Mouse (Mus musculus): ENCODE data around the gene Bub3. TPM values are rescaled to one million over a fixed set of nuclear protein-coding genes. Genes with fewer than 3 reads are reported as not detected.
A peak's percentile ranks its signal among the peaks of the same experiment; 100 is the strongest.

Bub3 gene
- 10 to 100 TPM; 85.6 to 86.3 TPM for total RNA-seq (2021)
- long read RNA-seq, experiment 1, transcript Bub3-201 (8 exons, 2,218 nt), result major isoform, 135 of 145 reads
- long read RNA-seq, experiment 1, partial matches to known transcripts, result 7 of 145 reads
- long read RNA-seq, experiment 1, other reads (novel, unspliced or antisense), result 3 of 145 reads
- long read RNA-seq, experiment 2, transcript Bub3-201 (8 exons, 2,218 nt), result major isoform, 200 of 228 reads
- long read RNA-seq, experiment 2, partial matches to known transcripts, result 9 of 228 reads
- long read RNA-seq, experiment 2, other reads (novel, unspliced or antisense), result 18 of 228 reads

DNA sequence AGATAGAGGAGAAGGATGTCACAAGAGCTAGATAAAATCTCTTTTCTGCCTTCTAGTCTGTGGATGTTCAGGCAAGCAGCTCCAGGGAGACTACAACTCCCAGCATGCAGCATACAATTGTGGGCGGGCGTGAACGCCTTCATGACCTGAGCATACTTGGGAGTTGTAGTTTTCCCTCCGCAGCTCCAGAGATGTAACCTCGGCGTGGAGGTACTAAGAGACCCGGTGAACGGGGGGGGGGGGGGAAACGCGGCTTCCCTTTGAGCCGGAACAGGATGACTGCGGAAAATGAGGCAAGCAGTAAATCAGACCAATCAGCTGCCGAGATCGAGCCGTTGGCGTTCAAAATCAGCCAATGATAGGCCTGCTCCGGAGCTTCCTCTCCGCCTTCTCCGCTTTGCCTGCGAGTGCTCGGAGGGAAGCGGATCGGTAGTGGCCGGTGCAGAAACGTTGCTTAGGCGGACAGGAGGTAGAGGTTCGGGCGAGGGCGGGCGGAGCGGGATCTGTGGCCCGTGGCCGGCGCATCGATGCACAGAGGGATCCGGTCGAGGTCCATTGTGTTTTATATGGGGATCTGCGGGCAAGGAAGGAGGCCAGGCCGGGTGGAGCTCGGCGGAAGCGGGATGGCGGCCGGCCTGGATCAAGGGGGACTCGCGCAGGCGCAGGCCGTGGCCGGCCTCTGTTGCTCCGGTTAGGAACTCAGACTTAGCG lies at the start of gene Bub3:
TSS of gene Bub3 (plus strand) at position 237 of the 711 bp plus-strand sequence.
- peak; percentile 70 to 80 for DNase-seq (ENCODE audit: low spot score in 2 of 2)

DNA sequence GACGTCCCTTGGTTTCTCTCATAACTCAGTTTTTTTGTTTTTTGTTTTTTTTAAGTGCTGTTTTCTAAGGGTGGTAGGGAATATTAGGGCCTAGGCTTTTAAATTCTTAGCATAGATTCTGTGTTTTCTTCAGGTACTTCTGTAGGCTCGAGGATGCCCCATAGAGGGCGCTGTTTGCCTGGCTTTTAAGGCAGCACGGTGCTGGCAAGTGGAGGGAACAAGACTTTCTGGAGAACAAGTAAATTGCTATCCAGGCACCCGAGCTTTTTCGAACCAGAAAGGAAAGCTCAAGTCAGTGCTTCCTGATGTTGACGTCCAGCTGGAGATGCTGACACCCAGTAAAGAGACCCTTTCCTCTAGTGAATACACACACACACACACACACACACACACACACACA lies 20.0 kb upstream of the Bub3 start:
- DNase-seq (ENCODE audit: low spot score in 2 of 2), result peak; percentile 67 to 78

DNA sequence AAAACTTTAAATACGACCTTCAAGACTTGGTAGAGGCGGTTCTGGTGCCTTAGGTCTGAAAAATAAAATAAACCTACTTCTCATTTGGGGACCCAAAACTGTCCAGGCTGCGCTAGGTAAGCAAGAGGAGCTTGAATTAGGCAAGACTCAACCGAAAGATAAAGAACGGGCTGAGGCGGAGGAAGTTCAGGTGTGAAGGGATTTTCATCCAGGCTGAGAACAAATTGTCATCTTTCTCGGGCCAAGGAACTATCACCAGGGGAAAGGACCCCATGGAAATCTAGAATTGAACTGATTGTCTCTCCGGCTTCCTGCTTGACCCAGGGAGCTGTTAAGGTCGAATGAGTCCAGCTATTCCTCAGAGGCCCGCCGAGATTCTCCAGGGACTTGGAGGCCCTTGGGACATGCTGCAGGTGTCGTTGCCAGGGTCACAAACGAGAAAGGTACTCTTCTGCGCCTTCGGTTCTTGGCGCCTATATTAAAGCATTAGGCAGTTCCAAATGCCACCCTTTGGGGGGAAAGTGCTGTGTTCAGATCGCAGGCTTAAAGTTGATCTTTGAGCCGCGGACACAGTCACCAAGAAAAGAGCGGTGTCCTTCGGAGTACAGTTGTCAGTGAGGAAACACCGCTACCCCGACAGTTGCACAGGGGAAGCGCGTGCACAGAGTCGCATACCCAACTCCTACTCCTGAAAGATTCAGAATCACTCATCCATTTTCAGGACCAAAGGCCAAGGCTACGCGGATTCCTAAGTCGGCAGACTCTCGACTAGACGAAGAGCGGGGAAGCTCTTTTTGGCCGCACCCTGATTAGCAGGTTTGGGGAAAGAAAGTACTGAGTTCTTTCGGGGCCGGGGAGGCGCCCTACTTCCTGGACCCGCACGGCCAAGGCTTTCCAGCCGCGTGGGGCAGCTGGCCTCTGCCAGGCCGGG lies 18.6 kb upstream of the Bub3 start:
- no peak for DNase-seq (ENCODE audit: low spot score in 2 of 2)

DNA sequence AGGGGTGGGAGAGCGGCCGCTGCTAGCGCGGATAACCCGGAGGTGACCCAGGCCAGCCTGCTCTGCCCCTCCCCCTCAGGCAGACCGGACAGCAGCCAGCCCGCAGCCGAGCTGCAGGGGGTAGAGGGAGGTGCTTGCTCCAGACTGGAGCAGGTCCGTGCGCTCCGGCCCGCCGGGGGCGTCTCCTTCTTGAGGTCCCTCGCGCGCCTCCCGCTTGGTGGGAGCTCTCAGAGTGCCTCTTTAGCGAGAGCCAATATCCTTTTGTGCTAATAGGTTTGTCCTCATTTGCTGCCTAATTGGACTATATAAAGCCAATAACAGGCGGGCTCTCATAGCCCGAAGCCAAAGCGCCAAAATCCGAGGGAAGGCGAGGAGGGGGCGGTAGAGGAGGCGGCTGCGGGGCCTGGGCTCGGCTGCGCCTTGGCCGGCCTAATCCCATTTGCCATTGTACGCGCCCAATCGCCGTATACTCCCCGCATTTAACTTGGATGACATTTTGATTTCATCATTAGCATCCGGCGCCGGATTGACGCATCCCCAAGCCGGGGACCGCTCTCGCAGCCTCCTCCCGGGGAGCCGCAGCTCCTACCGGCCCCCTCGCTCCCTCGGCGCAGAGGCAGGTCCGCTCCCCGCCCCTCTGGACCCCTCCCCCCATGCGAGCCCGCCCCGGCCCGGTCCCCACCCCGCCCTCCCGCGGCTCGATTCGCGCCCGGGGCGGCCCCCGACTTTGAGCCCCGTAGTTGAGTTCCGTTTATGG lies 17.7 kb upstream of the Bub3 start, which contains the start of gene Hmx3:
TSS of gene Hmx3 (plus strand) at position 753 of the 757 bp plus-strand sequence.
- DNase-seq (ENCODE audit: low spot score in 2 of 2), result no peak

DNA sequence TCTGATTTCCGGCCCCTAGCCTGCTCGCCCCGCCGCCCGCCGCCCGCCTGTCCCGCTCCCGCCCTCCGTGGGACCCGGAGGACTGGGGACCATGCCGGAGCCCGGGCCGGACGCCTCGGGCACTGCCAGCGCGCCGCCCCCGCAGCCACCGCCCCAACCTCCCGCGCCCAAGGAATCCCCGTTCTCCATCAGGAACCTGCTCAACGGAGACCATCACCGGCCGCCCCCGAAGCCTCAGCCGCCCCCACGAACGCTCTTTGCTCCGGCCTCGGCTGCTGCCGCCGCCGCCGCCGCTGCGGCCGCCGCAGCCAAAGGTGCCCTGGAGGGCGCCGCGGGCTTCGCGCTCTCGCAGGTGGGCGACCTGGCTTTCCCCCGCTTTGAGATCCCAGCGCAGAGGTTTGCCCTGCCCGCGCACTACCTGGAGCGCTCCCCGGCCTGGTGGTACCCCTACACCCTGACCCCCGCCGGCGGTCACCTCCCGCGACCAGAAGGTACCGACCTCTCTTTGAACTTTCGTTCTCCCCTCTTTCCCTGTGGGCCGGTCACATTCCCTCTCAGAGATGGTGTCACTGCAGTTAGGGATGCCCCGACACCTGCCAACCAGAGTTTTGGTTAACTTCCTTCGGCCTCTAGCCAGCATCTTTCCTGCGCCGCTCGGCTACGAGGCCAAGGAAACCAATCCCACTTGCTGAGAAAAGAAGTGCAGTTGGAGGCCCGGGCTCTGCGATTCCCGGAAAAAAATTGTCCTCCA lies 17.0 kb upstream of the Bub3 start:
- DNase-seq (ENCODE audit: low spot score in 2 of 2), result no peak

DNA sequence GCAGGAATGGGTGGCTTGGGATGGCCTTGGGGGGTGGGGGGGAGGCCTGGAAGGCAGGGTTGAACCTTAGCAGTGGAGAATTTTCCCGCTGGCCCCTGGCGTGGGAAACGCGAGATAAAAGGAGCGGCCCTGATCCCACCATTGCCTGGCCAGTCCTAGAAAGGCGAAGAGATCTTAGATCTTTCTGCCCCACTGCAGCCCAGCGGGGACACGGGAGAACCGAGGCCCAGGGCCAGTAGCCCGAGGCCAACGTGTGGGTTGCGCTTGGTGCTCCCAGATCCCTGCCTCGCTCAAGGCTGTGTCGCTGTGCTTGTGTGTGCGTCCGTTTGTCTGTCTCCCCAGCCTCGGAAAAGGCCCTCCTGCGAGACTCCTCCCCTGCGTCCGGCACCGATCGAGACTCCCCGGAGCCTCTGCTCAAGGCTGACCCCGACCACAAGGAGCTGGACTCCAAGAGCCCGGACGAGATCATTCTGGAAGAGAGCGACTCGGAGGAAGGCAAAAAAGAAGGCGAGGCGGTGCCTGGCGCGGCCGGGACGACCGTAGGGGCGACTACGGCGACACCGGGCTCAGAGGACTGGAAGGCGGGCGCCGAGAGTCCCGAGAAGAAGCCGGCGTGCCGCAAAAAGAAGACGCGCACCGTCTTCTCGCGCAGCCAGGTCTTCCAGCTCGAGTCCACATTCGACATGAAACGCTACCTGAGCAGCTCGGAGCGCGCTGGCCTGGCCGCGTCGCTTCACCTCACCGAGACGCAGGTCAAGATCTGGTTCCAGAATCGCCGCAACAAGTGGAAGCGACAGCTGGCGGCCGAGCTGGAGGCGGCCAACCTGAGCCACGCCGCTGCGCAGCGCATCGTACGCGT lies 16.2 kb upstream of the Bub3 start:
- DNase-seq (ENCODE audit: low spot score in 2 of 2), result no peak

DNA sequence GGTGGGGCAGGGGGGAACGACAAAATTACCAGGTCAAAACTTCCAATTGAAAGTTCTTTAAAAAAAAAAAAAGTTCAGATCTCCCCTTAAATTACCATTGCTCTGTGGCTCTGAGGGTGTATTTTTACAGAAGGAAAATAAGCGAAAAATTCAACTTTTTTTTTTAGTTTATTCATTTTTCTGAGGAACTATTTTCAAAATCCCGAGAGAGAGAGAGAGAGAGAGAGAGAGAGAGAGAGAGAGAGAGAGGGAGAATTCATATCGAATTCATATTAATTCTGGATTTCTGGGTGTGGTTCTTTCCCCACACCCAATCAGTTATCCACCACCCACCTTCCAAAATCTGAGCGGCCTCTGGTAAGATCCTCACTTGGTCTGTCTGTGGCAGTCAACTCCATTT lies 15.2 kb upstream of the Bub3 start:
- DNase-seq (ENCODE audit: low spot score in 2 of 2), result no peak

DNA sequence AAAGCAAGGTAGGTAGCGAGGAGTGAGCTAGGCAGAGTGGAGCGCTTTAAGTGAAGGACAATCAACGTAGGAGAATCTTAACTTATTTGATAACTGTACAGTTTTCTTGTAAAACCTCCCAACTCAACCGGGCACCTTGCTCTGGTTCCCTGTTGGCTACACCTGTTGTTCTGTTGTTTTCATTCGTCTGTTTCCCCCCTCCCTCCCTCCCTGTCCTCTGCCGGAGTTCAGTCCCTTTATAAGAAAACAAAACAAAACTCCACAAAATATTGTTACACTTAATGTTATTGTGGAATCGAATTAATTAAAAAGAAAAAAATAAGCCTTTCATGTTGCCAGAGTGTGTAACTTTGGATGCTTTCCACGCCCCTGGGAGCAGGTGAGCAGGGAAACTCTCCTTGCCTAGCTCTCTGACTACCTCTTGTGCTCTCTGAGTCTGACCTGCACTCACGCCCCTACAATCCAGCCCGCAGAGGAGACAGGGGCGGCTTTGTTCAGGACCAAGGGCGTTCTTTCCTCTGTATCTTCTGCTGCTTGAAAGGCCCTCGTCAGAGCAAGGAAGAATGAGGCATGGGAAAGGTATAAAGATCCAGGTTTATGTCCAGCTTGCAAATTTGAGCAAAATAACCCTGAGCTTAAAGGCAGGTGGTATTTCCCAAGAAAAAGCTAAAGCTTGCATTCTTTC lies 14.2 kb upstream of the Bub3 start:
- DNase-seq (ENCODE audit: low spot score in 2 of 2), result no peak

DNA sequence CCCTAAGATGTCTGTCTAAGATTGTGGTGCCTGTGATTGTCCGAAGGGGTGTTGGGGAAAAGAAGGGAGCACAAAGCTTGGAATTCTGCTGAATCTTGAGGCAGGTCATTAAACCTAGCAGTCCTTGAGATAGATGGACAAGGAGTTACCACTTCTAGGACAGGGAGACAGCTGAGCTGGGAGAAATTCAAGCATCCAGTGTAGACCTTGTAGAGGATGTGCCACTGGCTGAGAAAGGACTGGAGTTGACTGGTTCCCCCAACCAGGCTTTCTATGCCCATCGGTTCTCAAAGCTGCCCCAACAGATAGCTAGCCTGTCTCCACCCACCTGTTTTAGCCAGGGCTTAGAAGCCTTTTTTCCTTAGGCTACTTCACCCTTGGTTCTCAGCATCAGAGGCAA lies 13.6 kb upstream of the Bub3 start:
- no peak for DNase-seq (ENCODE audit: low spot score in 2 of 2)

DNA sequence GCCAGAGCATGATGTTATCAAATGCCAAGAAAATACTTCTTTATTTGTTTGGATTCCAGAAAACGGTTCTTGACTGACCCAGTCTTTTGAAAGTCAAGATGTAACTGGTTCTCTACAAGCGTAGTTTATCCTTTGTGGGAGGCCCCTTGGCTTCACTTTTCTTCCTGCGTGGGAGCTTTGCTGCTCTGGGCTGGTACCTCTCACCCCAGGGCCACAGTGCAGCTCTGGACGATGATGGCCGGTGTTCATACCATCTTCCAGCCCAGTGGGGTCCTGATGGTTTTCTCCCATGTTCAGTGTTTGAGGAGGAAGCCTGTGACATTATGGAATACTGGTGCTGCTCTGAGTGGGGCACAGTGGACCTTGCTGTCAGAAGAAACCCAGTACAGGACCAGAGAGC lies 12.5 kb upstream of the Bub3 start:
- DNase-seq (ENCODE audit: low spot score in 2 of 2), result no peak

DNA sequence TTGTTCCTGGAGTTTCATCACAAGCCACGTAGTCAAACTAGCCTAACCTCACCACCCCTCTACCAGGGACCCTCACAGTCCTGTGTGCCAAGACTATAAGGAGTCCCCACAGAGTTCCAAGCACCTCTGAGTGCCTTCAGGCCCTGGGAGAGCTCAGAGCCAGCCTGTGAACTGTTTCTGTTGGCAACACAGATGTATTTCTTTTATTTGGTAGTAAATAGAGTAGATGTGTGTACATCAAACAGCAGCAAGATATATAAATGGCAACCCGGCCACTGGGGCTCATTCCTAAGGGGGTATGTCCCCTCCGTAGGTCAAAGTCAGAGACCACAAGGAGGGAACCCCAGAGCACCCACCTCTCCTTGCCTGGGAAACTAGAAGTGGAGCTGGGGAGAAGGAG lies 11.5 kb upstream of the Bub3 start, which contains the start of gene Hmx2:
TSS of gene Hmx2 (plus strand) at position 301 of the 400 bp plus-strand sequence.
- no peak for DNase-seq (ENCODE audit: low spot score in 2 of 2)

DNA sequence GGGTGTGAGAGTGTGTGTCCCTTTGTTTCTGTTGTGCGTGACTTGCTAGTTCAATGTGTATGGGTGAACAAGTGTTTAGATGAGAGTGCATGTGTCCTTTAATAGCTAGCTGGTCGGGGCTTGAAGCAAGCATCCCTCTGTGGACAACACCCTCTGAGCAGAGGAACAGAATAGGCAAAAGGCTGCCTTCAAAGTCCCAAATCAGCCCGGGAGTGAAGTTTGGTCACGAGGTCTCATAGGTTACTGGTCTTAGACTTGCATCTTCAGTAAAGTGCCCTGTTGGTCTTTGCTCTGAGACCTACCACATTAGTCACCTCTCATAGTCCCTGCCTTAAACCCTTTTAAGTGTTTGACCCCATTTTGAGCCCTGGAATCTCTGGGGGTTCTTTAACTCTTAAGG lies 8.6 kb upstream of the Bub3 start:
- DNase-seq (ENCODE audit: low spot score in 2 of 2), result no peak

DNA sequence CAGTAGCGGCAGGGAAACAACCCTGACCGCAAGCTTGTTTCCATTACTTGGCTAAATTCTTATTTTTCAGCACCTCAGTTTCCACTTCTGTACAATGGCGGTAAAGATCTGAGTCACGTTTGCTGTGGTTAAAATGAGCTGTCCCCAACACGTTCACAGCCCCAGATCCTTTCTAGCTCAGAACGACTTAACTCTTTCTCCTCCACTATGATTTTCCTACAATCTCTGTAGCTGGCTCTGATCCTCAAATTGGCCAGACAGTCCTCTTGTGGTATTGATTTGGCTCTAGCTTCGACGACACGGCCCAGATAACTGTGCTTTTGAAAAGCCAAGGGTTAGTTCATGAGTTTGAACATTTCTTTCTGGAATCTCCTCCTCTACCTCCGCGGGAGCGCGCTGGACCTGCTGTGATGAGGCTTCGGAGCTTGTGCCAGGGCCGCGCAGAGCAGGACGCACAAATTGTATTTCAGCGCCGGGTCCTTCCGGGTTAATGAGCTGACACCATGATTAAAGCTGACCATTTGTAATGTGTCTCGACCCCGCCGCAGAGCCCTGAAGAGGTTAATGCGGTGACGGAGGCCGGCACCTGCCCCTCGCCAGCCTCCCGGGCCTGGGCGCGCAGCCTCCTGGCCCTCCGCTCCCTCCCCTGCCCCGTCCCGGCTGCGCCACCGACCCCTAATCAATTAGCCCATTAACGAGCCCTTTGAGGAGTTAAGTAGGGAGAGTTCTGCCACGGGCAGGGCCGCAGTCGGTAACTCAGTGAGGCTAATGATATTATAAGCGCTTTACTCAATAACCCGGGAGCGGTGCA lies 7.9 kb upstream of the Bub3 start:
- DNase-seq (ENCODE audit: low spot score in 2 of 2), result no peak

DNA sequence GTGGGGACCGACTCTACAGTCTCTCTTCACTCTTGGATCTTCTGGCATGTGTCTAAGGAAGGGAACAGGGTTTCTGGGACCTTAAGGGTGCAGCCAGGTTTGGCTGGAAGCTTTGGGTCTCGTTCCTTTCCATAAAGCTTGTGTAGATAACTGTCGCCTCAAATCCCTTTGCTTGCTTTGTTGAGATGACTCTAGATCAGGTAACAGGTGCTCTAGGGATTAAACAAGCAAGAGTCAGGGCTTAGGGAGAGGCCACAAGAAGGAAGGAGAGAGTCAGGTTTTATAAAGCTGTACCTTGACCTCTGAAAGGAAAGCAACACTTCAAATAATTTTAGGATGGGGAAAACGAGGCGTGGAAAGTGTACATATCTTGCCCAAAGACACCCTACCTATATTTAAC lies 7.2 kb upstream of the Bub3 start:
- no peak for DNase-seq (ENCODE audit: low spot score in 2 of 2)

DNA sequence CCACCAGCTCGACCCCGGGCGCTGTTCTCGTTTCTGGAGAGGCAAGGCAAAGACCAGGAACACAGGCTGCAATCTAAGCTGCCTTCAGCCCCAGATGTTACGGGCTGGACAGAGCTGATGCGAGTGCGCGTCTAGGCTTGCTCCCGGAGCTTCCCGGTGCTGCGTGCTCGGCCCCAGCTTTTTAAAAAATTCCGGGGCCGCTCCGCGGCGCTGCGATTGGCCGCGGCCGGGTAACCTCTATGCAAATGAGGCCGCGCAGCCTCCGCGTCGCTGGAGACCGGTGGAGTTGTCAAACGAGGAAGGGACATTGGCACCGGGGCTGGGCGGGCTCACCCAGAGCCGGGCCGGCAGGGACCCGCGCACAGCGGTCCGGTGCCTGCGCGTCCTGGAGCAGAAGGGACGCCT lies 6.2 kb upstream of the Bub3 start:
- DNase-seq (ENCODE audit: low spot score in 2 of 2), result no peak

DNA sequence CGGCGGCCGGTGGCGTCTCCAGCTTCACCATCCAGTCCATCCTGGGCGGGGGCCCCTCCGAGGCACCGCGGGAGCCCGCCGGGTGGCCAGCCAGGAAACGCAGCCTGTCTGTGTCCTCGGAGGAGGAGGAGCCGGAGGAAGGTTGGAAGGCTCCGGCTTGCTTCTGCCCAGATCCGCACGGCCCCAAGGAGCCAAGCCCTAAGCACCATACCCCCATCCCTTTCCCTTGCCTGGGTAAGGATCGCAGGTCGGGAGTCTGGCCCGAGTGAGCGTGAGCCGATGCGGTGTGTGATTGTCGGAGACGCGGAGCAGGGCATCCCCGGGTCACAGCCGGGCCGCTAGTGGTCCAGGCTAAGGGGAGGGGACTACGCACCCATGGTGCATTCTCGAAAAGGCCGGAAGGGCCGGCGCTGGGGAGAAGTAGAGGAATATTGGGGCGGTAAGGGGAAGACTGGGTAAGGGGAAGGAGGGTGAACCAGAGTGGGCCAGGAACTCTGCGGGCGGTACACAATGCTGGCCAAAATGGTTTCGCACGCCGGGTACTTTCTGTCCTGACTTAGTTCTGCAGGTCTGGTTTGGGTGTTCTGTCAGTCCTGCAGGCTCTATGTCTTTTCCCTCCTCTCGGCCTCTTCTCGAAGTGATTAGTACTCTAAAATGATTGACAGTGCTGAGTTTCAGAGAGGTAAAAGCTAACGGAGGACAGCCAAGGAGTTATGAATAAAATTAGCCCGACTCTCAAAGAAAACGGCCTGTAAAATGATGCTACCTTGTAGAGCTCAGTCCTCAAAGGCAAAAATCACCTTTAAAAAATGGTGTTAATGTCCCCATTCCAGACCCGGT lies 5.5 kb upstream of the Bub3 start:
- DNase-seq (ENCODE audit: low spot score in 2 of 2), result no peak
